Mouse (Mus musculus): ENCODE data around the gene Slc24a4. TPM values are rescaled to one million over a fixed set of nuclear protein-coding genes. Genes with fewer than 3 reads are reported as not detected.

Gene Slc24a4
- total RNA-seq, 2 experiments from 2014 or later: 43.0 to 47.4 TPM

DNA sequence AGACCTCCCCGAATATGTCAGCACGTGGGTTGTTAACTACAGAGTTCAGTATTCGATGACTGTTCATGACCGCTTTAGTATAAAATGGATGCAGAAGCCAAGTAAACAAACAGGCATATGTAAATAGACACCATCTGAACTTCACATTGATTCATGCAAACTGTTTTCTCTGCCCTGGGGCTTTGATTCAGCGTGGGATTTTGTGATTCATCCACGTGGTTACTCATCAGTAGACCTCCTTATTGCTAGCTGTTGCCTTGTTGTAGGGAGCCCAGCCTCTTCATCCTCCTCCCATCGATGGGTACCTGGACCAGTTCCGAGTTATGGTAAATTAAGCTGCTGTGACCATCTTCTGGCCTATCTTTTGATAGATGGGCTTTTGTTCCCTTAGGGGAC lies 181.3 kb downstream of the Slc24a4 start:
- DNase-seq: no peak

DNA sequence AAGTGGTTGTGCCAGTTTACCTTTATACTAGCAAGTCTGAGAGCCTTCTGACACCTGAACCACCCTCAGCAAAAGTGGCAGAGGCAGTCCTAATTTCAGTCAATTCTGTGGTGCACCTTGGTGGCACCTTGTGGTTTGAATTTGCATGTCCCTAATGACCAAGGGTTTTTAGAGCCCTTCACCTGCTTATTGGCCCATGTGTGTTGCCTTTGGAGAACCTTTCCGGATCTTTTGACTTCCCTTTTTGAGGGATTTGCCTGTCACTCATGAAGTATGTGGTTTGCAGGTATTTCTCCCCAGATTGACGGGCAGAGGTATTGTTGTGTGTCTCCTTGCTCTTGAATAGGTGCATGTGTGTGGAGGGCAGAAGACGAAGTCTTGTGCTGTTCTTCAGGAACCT lies 181.7 kb downstream of the Slc24a4 start:
- DNase-seq: no peak

GRCm38 (mm10) chr12:102311454-102311853 lies 182.9 kb downstream of the Slc24a4 start:
- DNase-seq: no peak

Other genes starting within 250 kb of the Slc24a4 start
- gene Trip11, start 215.5 kb upstream of the Slc24a4 start, total RNA-seq (2021): 10 to 100 TPM; 33.4 to 35.2 TPM
- gene Atxn3, start 170.5 kb upstream of the Slc24a4 start, total RNA-seq (2021): 10 to 100 TPM; 21.9 to 22.7 TPM
- 10 to 100 TPM; 27.8 to 28.8 TPM for gene Cpsf2, start 152.7 kb upstream of the Slc24a4 start, total RNA-seq (2021)
- gene Rin3, start 154.3 kb downstream of the Slc24a4 start, total RNA-seq (2021): 1 to 10 TPM; 2.1 to 4.3 TPM

Measured in layer of hippocampus, postnatal 36 days (tissue).